Mouse (Mus musculus) hindbrain, embryonic 15.5 days (tissue): ENCODE measurements around the gene Mfsd4b3. TPM values are rescaled to one million over a fixed set of nuclear protein-coding genes. Genes with fewer than 3 reads are reported as not detected.
"Not testable (repeated sequence)": the region's sequence is repeated elsewhere in the genome, so short reads cannot be mapped to it uniquely, and the experiment has no call there.

Experiments used
- ATAC-seq: fragments of 200-750 bp; cut with Nextera tagmentation; 2 replicates; pipeline ENCODE4 v1.8.0; 2017; ENCODE audit warnings: low read depth, moderate number of reproducible peaks, moderate TSS enrichment; ENCODE audit not compliant: low FRiP score
- H3K27ac ChIP-seq: fragments of 300-500 bp; sonication (generic); replicated peaks from 2 replicates; pipeline ENCODE4 v1.5.1; 2015; ENCODE audit warnings: mild to moderate bottlenecking, inconsistent platforms
- H3K27me3 ChIP-seq: fragments of 300-500 bp; sonication (generic); 2 replicates; pipeline ENCODE4 v1.6.1; 2015; ENCODE audit warnings: control low read depth, inconsistent platforms
- H3K36me3 ChIP-seq: fragments of 300-500 bp; sonication (generic); 2 replicates; pipeline ENCODE4 v1.6.1; 2015; ENCODE audit warnings: control low read depth, inconsistent platforms
- H3K4me1 ChIP-seq: fragments of 300-500 bp; sonication (generic); replicated peaks from 2 replicates; pipeline ENCODE4 v1.6.1; 2015; ENCODE audit warnings: control low read depth, inconsistent platforms
- H3K4me2 ChIP-seq: fragments of 300-500 bp; sonication (generic); 2 replicates; pipeline ENCODE4 v1.6.1; 2015; ENCODE audit warnings: moderate library complexity, mild to moderate bottlenecking, inconsistent platforms
- H3K4me3 ChIP-seq: fragments of 300-500 bp; sonication (generic); 2 replicates; pipeline ENCODE4 v1.5.1; 2015; ENCODE audit warnings: mild to moderate bottlenecking, inconsistent platforms
- H3K9ac ChIP-seq: fragments of 300-500 bp; sonication (generic); 2 replicates; pipeline ENCODE4 v1.6.1; 2015; ENCODE audit warnings: inconsistent platforms
- H3K9me3 ChIP-seq: fragments of 300-500 bp; sonication (generic); 2 replicates; pipeline ENCODE4 v1.6.1; 2016; ENCODE audit warnings: control low read depth, inconsistent platforms
- WGBS: fragments of 180-500 bp; shearing (Covaris S2); methylation state at CpG from one replicate; pipeline ENCODE4 v1.1.7; 2015; 5-methylcytosine and 5-hydroxymethylcytosine counted together
- polyA plus RNA-seq: library from polyadenylated mRNA; unstranded; fragments of >200 nt; fragmentation: Nextera tagmentation; extraction: Ambion mirVana; gene quantifications from 2 replicates; pipeline ENCODE4 v1.2.1, GENCODE M21; 2015

Gene Mfsd4b3
- polyA plus RNA-seq, result 0.09 and 0.13 TPM in 2 replicates

DNA sequence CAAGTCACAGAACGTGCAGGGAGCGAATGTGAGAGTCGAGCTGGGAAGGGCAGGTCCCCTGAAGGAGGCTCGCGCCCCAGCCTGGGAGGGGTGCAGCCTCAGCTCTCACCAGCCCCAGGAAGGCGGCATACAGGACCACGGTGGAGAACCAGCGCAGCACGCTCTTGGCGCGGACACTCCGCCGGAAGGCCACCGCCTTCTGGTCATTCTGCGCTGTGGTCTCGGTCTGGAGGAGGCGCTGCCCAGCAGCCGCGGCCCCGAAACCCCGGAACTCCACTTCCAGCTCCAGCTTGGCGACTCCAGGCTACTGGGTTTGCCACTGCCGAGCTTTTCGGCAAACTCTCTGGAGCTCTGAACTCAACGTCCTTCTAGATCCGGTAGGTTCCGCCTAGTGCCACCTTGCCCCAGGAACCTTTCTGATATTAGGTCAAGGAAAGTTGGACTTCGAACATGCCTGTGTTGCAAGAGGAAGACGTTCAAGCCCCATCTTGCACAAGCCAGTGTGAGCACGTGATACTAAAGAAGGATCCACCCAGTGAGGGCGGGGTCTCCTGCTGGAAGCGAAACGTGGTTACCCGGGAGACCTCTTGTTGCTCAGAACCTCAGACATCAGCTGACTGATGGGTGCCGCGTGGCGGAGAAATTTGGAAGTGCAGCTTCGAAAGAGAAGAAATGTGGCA lies at the start of gene Mfsd4b3:
Gene Mfsd4b3, minus strand, starts transcription at position 393 of the 680 bp plus-strand sequence.
- Histone ChIP-seq H3K27ac (peak within 1 kb of the TSS; percentile 40; the same call in 1 of the 2 replicates), H3K36me3 (no peaks in the 10 kb centered on the region), H3K4me2 (peak within 1 kb of the TSS; percentile 96), H3K4me3 (peak within 1 kb of the TSS; percentile 53), H3K4me1 (0 out of 2 replicates have a peak, but pooled peaks cover 6% of the 10 kb centered on the region), H3K9me3 (no peaks in the 10 kb centered on the region), H3K9ac (peak within 1 kb of the TSS; percentile 35), H3K27me3 (no peaks in the 10 kb centered on the region)
- peak; percentile 98 for ATAC-seq
- under 1% methylated on average over 38 of the region's 38 CpGs for WGBS

DNA sequence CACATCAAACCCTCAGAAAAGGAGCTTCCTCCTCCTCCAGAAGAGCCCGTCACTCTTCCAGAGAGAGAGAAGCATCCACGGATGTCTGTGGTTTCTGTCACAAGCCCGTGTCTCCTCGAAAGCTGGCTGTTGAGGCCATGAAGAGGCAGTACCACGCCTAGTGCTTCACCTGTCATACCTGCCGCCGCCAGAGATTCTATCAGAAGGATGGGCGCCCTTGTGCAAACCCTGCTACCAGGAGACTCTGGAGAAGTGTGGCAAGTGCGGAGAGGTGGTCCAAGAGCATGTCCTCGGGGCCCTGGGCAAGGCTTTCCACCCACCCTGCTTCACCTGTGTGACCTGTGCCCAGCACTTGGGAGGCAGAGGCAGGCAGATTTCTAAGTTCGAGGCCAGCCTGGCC lies 49.6 kb upstream of the Mfsd4b3 start:
- Histone ChIP-seq H3K36me3 (no peaks in the 10 kb centered on the region), H3K27me3 (no peaks in the 10 kb centered on the region), H3K4me3 (no peak overlapping the region), H3K4me2 (no peak overlapping the region), H3K9ac (no peak overlapping the region), H3K9me3 (no peaks in the 10 kb centered on the region; the same call in 1 of the 2 replicates), H3K27ac (no peak overlapping the region), H3K4me1 (no peaks in the 10 kb centered on the region)
- 83% methylated on average over 11 of the region's 11 CpGs for WGBS
- no peak for ATAC-seq

DNA sequence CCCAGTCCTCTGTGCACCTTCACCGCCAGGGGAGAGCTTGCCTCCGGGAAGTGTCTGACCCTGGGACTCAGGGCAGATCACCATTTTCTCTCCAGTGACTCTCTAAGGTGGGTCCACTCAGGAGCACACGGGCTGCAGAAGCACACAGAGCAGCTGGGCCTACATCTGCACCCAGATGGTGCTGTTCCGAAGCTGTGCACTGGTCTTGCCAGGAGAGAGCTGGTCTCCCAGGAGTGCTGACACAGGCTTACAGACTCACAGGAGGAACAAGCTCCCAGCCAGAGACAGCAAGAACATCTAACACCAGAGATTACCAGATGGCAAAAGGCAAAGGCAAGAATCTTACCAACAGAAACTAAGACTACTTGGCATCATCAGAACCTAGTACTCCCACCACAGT lies 48.9 kb upstream of the Mfsd4b3 start:
- H3K36me3 ChIP-seq, H3K4me2 ChIP-seq, H3K9me3 ChIP-seq, H3K9ac ChIP-seq, H3K4me3 ChIP-seq, ATAC-seq, H3K4me1 ChIP-seq, H3K27me3 ChIP-seq, H3K27ac ChIP-seq: not testable (repeated sequence)
- WGBS, result 70% methylated on average over 4 of the region's 4 CpGs

DNA sequence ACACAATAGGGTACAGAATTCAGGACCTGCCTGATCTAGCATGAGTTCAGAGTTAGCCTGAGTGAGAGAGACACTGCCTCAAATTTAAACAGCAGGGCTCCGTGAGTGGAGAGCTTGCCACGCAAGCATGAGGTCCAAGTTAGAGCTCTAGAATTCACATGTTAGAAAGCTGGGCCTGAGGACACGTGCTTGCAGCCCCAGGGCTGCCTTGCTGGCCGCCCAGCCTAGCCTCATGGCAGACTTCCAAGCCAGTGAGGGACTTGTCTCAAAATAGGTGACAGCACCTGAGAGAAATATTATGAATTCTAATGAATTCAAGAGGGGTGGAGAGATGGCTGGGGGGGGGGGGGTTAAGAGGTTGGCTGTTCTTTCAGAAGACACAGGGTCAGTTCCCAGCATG lies 48.0 kb upstream of the Mfsd4b3 start:
- Histone ChIP-seq H3K4me3 (no peak overlapping the region), H3K27ac (no peak overlapping the region), H3K36me3 (no peaks in the 10 kb centered on the region), H3K4me1 (no peaks in the 10 kb centered on the region), H3K9me3 (no peaks in the 10 kb centered on the region), H3K9ac (no peak overlapping the region), H3K4me2 (no peak overlapping the region), H3K27me3 (no peaks in the 10 kb centered on the region)
- 89% methylated on average over 4 of the region's 4 CpGs for WGBS
- no peak for ATAC-seq

DNA sequence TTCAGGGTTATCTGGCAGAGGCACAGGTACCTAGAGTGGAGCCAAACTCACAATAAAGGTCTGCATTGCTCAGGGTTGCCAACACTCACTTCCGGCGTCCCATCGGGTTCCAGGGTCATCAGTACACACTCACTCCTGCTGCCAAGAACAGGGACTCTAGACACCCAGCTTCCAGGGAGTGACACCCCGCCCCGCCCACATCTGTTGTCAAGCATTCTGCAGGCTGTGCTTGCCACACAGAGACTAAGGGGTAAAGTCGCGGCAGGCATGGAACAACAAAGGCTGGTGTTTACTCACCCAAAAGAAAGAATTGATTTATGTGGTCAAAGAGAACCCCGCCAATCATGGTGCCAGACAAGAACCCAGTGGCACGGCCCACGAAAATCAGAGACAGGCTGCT lies 47.0 kb upstream of the Mfsd4b3 start:
- Histone ChIP-seq H3K9ac (no peak overlapping the region), H3K4me2 (no peak overlapping the region), H3K27ac (no peak overlapping the region), H3K27me3 (no peaks in the 10 kb centered on the region), H3K36me3 (no peaks in the 10 kb centered on the region), H3K4me1 (no peaks in the 10 kb centered on the region), H3K9me3 (no peaks in the 10 kb centered on the region), H3K4me3 (no peak overlapping the region)
- WGBS, result 32% methylated on average over 10 of the region's 10 CpGs
- ATAC-seq, result no peak

DNA sequence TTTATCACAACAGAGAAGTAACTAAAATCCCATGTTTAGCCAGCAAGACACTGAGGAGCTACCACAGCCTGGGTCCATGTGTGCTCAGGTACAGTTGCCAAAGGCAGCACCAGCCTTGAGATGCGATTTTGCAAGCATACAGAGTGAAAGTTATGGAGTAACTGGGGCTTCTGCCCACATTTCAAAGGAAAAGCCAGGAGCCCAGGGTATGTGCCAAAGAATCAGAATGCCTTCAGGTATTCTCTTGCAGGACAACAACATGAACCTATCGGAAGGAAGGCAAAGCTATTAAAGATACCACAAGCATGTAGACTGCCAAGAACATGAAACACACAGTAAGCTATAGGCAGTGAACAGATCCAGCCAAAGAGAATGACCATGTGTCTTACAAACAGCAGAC lies 40.8 kb upstream of the Mfsd4b3 start:
- H3K9me3 ChIP-seq, result no peaks in the 10 kb centered on the region
- H3K36me3 ChIP-seq, result no peaks in the 10 kb centered on the region
- no peaks in the 10 kb centered on the region for H3K4me1 ChIP-seq
- no peak overlapping the region for H3K9ac ChIP-seq
- no peak overlapping the region for H3K4me2 ChIP-seq
- no peak overlapping the region for H3K27ac ChIP-seq
- no peaks in the 10 kb centered on the region for H3K27me3 ChIP-seq
- 94% methylated on average over 2 of the region's 2 CpGs for WGBS
- no peak for ATAC-seq
- H3K4me3 ChIP-seq, result no peak overlapping the region

- H3K4me1 ChIP-seq, result no peaks in the 10 kb centered on the region
- no peak overlapping the region for H3K4me3 ChIP-seq
- WGBS, result 68% methylated on average over 4 of the region's 4 CpGs
- no peak overlapping the region for H3K9ac ChIP-seq
- no peaks in the 10 kb centered on the region for H3K9me3 ChIP-seq
- no peak overlapping the region for H3K4me2 ChIP-seq
- H3K27me3 ChIP-seq, result no peaks in the 10 kb centered on the region
- no peaks in the 10 kb centered on the region for H3K36me3 ChIP-seq
- ATAC-seq, result no peak
- H3K27ac ChIP-seq, result no peak overlapping the region
These were observed 31.2 kb upstream of the Mfsd4b3 start for GRCm38 (mm10) chr10:39991155-39991554.

DNA sequence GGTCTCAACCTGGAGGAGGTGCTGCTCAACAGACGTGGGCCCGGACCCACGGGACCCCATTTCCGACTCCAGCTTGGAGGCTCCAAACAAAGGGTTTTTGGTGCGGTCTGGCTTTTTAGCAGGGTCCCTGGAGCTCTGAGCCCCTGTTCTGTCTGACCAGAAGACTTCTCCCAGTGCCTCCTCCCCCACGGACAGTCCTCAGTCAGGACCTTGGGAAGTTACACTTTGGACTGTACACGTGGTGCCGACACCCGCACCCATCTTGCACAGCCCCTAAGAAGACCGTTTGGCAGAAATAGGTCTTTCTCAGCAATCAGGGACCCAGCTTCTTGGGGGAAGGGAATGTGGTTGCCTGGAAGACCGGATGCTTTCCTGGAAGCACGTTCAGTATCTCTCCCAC lies 26.5 kb upstream of the Mfsd4b3 start, which contains the start of gene Mfsd4b5:
Gene Mfsd4b5, minus strand, starts transcription at position 181 of the 400 bp plus-strand sequence.
- no peak for ATAC-seq
- Histone ChIP-seq H3K4me3 (no peak within 1 kb of the TSS), H3K4me2 (no peak within 1 kb of the TSS), H3K4me1 (no peaks in the 10 kb centered on the region), H3K9ac (no peak within 1 kb of the TSS), H3K9me3 (no peaks in the 10 kb centered on the region), H3K27me3 (no peaks in the 10 kb centered on the region), H3K36me3 (no peaks in the 10 kb centered on the region), H3K27ac (no peak within 1 kb of the TSS)
- 92% methylated on average over 12 of the region's 12 CpGs for WGBS

DNA sequence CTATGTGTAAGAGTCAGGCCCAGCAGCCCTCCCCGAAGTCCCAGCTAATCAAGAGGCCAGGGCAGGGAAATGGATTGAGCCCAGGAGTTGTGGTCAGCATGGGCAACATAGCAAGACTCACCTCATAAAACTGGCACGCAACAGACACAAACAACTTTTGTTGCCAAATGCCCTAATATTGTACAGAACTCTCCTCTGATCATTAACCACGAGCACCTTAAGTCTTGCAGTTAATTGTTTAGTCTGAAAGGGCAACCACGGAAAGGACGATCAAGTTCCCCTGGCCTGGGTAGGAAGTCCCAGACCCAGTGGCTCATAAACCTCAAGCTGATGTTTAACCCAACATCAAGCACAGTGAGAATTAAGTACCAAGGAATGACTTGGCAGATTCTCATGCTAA lies 22.7 kb upstream of the Mfsd4b3 start:
- no peak overlapping the region for H3K4me3 ChIP-seq
- peaks cover 6% of the 10 kb centered on the region; the same call in 1 of the 2 replicates for H3K9me3 ChIP-seq
- no peak for ATAC-seq
- H3K36me3 ChIP-seq, result no peaks in the 10 kb centered on the region
- no peak overlapping the region for H3K4me2 ChIP-seq
- no peak overlapping the region for H3K27ac ChIP-seq
- H3K4me1 ChIP-seq, result no peaks in the 10 kb centered on the region
- WGBS, result 73% methylated on average over 5 of the region's 5 CpGs
- no peaks in the 10 kb centered on the region for H3K27me3 ChIP-seq
- H3K9ac ChIP-seq, result no peak overlapping the region

GRCm38 (mm10) chr10:39978231-39978630 lies 18.3 kb upstream of the Mfsd4b3 start:
- WGBS, result 94% methylated on average over 1 of the region's 1 CpGs
- Histone ChIP-seq H3K9ac (no peak overlapping the region), H3K27me3 (no peaks in the 10 kb centered on the region), H3K27ac (no peak overlapping the region), H3K4me3 (no peak overlapping the region), H3K36me3 (no peaks in the 10 kb centered on the region), H3K9me3 (peaks cover 6% of the 10 kb centered on the region; the same call in 1 of the 2 replicates), H3K4me2 (no peak overlapping the region), H3K4me1 (no peaks in the 10 kb centered on the region)
- no peak for ATAC-seq

DNA sequence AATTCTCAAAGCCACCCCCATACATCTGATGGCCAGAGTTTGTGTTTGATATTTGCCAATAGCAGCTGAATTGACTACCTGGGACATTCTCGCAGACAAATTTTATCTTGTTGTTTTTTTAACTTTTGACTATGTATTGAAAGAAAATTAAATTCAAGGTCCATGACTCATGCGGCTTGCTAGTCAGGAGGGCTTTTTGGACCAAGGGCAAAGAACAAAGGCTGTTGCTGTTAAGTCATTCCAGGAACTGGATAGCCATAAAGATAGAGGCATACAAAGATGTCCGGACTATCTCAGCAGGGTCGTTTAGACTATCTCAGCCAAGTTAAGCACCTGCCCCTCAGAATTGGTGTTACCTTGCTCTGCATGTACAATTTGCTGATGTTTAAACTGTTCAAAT lies 17.4 kb upstream of the Mfsd4b3 start:
- Histone ChIP-seq H3K27me3 (no peaks in the 10 kb centered on the region), H3K4me1 (no peaks in the 10 kb centered on the region), H3K4me3 (no peak overlapping the region), H3K9ac (no peak overlapping the region), H3K9me3 (peaks cover 6% of the 10 kb centered on the region; the same call in 1 of the 2 replicates), H3K4me2 (no peak overlapping the region), H3K36me3 (no peaks in the 10 kb centered on the region), H3K27ac (no peak overlapping the region)
- no peak for ATAC-seq
- WGBS, result 95% methylated on average over 4 of the region's 4 CpGs

DNA sequence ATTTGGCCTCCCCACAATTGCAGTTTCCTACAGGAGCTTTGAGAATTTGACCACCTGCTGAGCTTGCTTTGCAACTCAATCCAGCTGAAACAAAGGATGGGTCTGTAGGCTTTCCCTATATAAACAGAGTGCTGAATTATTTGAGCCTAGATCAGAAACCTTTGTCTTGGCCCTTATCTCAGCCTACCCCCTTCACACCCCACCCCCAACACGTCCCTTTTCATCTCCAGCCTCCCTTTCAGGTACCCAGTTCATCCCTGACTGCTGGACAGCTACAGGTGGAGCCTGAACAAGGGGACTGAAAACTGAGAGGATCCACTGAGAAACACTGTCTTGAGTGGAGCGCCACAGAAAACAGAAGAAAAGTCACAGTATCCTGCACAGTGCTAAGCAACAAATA lies 15.8 kb upstream of the Mfsd4b3 start:
- WGBS, result 41% methylated on average over 2 of the region's 2 CpGs
- H3K4me3 ChIP-seq, result no peak overlapping the region
- no peak for ATAC-seq
- no peak overlapping the region for H3K9ac ChIP-seq
- no peak overlapping the region for H3K27ac ChIP-seq
- H3K4me1 ChIP-seq, result no peaks in the 10 kb centered on the region
- no peaks in the 10 kb centered on the region for H3K27me3 ChIP-seq
- H3K9me3 ChIP-seq, result peaks cover 6% of the 10 kb centered on the region; the same call in 1 of the 2 replicates
- H3K36me3 ChIP-seq, result no peaks in the 10 kb centered on the region
- no peak overlapping the region for H3K4me2 ChIP-seq

DNA sequence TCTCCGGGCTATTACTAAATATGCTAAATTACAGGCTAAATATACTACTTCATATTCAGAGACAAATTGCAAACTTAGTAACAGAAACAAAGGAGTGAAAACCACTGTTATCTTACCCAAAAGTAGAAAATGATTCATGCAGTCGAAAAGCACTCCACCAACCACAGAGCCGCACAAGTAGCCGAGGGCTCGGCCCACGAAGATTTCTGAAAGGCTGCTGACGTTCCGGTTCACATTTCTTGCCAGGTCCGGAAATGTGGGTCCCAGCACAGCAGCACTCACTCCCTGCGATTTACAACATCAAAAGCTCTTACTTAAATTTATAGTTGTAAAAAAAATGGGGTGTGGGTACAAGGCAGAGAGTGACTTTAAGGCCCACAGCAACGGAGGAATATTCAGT lies 15.0 kb upstream of the Mfsd4b3 start:
- H3K9ac ChIP-seq, result no peak overlapping the region
- no peak overlapping the region for H3K4me3 ChIP-seq
- no peak overlapping the region for H3K4me2 ChIP-seq
- H3K27me3 ChIP-seq, result no peaks in the 10 kb centered on the region
- no peak for ATAC-seq
- no peaks in the 10 kb centered on the region for H3K4me1 ChIP-seq
- WGBS, result 61% methylated on average over 11 of the region's 11 CpGs
- H3K27ac ChIP-seq, result no peak overlapping the region
- H3K9me3 ChIP-seq, result peaks cover 6% of the 10 kb centered on the region; the same call in 1 of the 2 replicates
- no peaks in the 10 kb centered on the region for H3K36me3 ChIP-seq
